Mouse (Mus musculus): ENCODE data around the gene Eipr1.
"Not testable (repeated sequence)": the region's sequence is repeated elsewhere in the genome, so short reads cannot be mapped to it uniquely, and the experiment has no call there.

Eipr1 gene

DNA sequence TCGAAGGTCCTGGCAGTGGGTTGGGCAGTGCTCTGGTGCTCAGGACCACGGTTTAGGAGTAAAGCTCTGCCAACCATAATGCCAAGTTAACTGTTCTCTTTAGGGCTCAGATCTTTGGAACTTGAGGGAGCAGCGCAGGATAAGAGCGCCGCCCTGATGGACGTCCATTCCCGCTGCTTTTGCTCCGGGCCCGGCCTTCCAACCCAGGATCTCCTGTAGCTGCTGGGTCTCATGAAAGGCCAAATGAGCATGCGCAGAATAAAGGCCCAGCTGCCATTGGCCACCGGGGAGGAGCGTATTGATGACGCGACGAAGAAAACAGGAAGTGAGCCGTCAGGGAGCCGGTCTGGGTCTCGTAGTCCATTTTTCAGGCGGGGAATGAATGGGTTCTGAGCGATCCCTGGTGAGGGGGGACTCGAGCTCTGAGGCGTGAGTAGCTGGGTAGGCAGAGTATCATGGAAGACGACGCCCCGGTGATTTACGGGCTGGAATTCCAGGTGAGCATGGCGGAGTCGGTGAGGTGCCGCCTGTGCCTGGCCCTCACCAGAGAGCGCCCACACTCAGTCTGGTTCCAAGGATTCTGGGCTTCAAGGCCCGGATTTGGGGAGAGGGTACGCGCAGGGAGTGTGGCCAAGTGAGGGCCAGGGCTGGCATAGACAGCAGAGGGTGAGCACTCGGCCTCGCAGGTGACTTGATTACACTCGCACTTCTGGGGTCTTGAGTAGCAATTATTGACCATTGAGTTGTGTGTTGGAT lies at the start of gene Eipr1:
Eipr1 (plus strand) TSS at position 296 of the 756 bp plus-strand sequence.
- DNase-seq = peak; percentile 95

DNA sequence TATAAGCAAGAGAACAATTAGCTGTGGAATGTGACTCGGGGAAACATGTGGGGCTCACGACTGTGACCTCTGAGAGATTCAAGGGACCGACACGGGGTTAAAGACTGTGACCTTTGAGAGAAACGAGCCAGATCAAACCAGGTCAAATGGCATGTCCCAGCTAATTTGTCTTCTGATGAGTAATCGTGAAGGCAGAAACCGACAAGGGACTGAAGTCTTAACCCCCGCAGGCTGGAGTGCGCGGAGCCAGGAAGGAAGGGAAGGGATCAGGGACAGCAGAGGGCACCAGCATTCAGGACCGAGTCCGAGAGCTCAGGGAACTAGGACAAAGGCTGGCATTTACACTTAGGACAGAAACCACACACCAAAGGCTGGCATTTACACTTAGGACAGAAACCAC lies 47.2 kb upstream of the Eipr1 start:
- DNase-seq = no peak

- DNase-seq = no peak
Observed at GRCm38 (mm10) chr12:28705204-28705603, 46.4 kb upstream of the Eipr1 start.

DNA sequence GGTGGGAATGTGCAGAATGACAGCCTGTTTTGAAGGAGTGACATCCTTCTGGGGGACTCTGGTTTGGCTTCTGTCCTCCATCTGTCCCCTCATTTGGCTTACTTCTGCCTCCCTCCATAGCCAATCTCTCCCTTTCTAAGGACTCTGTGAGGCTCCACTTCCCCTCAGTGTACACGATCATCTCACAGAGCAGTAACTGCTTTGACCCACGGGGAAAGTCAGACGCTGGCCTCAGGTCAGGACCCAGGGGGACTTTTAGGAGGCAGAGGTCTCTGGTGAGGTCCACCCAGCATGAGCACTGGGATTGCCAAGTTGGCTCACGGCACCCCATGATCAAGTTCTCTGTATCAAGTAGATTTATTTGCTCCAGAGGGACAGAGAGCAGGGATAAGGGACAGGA lies 43.4 kb upstream of the Eipr1 start:
- no peak for DNase-seq

DNA sequence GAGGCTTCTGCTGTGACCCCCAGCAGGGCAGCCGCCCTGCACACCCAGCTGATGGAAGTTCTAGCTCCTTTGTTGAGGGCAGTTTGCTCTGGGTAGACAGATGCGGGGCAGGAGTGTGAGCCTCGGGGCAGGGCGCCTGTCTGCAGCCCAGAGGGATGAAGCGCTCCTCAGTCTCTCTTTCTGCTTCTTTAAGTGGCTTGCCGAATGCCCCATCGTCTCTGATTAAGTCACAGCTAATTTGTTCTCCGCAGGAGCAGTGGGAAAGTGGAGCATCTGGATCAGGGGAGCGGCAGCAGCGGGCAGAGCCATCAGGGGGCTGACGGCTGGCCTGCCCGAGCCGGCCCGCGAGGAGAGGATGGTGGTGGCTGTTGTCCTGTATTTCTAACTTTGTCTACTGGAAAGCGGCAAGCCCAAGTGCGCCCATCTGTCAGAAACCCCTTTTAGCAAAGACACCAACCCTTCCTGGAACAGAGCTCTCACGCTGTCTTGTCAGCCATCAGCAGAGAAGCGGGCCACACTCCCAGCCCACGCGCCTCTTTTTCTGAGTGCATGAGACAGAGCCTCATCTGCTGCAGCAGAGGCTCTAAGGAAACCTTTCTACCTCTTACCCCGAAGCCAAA lies 40.9 kb upstream of the Eipr1 start:
- peak; percentile 79 for DNase-seq

- no peak for DNase-seq
Observed at GRCm38 (mm10) chr12:28714822-28715632, 36.6 kb upstream of the Eipr1 start.

GRCm38 (mm10) chr12:28717066-28717465 lies 34.5 kb upstream of the Eipr1 start:
- DNase-seq = no peak

- no peak for DNase-seq
Observed at GRCm38 (mm10) chr12:28718106-28718505, 33.5 kb upstream of the Eipr1 start.

DNA sequence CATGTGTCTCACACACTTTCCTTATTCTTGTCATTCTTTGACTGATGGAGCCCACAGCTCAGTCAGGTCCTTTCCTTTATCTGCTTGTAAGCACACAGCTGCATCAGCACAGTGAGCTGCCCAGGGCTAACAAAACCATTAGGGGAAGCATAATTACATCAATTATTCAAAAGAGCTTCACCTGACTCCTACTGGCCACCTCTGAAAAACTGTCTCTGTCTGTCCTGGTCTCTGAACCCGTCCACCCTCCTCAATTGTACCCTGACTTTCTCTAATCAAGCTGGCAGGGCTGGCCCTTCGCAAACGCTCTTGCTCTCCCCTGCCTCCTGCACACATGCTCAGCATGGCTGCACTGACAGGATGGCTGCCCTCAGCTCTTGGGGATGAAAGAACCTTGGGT lies 27.2 kb upstream of the Eipr1 start:
- DNase-seq = no peak

GRCm38 (mm10) chr12:28726204-28726603 lies 25.4 kb upstream of the Eipr1 start:
- no peak for DNase-seq

DNA sequence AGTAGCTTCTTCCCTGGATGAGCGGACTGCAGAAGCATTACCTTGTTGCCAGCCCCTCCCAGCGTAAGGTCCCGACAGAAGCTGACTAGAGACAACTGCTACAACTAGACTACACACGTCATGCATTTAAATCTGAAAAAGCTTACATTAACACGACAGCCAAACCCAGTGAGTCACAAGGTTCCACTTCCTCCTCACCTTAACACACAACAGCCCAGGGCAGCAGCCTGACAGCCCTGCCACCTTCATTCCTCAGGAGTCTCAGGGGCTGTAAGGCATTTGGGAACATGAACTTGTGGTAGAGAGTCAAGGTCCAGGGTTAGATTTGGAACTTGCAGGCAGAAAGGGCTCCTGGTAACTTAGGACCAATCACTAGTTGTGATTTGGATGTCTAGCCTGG lies 24.5 kb upstream of the Eipr1 start:
- DNase-seq = no peak

DNA sequence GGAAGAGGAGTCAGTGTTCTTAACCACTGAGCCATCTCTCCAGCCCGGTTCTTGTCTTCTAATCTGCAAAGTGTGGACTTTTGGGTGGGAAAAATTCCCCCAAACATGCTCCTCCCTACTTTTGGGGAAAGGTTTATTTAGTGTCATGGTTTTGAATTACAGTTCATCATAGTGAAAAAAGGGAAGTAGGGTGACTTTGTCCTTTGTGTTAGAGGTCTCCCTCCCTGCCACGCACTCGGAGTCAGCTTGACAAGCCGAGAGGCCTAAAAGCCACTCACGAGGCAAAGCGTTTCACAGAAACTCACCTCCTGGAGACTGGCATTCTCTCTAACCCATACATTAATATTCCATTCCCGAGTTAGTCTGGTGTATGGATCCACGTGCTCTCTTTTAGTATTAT lies 19.0 kb upstream of the Eipr1 start:
- DNase-seq = no peak

GRCm38 (mm10) chr12:28733520-28734245 lies 17.9 kb upstream of the Eipr1 start:
- not testable (repeated sequence) for DNase-seq

DNA sequence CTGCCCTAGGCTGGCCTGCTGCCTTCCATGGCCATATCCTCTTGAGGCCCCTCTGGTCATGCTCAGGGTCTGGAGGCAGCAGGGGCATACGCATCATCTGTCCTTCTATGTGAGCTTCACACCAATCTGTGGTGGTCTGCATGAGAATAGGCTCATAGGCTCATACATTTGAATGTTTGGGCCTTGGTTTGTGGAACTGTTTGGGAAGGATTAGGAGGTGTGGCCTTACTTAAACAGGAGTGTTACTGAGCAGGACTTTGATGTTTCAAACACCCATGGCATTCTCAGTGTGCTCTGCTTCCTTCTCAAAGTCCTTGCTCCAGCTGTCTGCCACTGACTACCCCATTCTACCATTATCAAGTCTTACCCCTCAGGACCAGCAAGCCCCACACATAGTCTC lies 17.3 kb upstream of the Eipr1 start:
- no peak for DNase-seq

DNA sequence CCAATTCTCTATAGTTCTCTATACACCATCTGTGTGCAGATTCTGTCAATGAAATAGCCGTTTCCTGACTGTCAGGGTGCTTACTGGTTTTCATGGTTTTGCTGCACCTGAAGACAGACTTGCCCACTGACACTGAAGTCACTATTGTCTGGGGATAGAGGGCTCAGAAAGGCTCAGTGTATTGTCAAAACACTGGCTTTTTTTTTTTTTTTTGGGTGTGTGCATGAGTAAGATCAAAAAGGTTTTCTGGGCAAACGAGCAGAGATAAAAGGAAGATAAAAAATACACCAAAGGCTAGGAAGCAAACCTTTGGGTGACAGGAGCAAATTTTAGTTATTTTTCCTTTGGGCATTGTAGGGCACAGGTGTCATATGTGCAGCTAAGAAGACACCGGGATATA lies 16.3 kb upstream of the Eipr1 start:
- DNase-seq = no peak

DNA sequence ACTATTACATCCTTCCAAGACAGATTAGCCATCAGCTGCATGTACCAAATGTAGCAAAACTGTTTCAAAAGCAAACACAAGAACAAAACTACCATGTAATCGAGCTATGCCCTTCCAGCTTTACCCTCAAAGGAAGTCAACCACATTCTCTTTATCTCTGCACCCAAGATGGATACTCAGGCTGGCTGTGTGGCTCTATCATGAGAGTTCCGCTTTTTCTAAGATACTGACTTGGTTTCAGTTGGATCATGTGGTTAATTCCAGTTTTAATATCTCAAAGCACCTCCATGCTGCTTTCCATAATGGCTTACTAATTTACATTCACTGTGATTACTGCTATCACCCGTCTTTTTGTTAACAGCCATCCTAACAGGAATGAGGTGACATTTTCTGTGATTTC lies 8.3 kb upstream of the Eipr1 start:
- DNase-seq = no peak

GRCm38 (mm10) chr12:28750021-28750633 lies 1.5 kb upstream of the Eipr1 start, which contains the start of gene Trappc12:
TSS of gene Trappc12 (minus strand) at chr12:28750472.
- peak; percentile 91 for DNase-seq

DNA sequence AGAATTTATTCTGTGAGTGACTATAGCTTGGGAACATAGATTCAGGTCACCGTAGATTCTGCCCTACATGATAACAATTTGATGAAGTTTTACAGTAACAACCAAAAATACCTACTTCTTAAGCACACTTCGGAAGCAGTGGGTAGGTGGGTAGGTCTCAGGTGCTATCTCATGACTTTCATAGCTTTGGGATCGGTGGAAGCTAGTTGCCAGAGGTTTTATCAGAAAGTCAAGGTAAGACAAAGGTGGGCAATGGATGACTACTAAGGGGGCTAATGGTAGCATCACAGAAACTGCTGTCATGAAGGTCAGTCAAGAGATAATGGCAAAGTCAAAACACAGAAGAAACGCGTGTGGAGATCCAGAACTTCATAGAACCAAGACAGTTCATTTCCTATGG lies 727 bp upstream of the Eipr1 start:
- DNase-seq = no peak

GRCm38 (mm10) chr12:28756019-28756418 lies 4.4 kb downstream of the Eipr1 start:
- DNase-seq = no peak

- DNase-seq = no peak
Observed at GRCm38 (mm10) chr12:28769953-28770352, 18.4 kb downstream of the Eipr1 start.

- no peak for DNase-seq
Observed at GRCm38 (mm10) chr12:28773815-28774214, 22.2 kb downstream of the Eipr1 start.

GRCm38 (mm10) chr12:28775120-28775519 lies 23.5 kb downstream of the Eipr1 start:
- DNase-seq = no peak

- no peak for DNase-seq
Observed at GRCm38 (mm10) chr12:28775627-28776026, 24.0 kb downstream of the Eipr1 start.
